Mouse (Mus musculus) thymus, postnatal 10 days (tissue): Measurements from ENCODE around the gene Ssr1.

ENCODE experiments used
- DNase-seq, 2 experiments: peaks; one replicate each; pipeline ENCODE4 v3.0.0; 2021; ENCODE audit warnings: low spot score in 2 of 2

The Ssr1 gene

GRCm38 (mm10) chr13:37993704-37994404, at the start of gene Ssr1:
TSS of gene Ssr1 (minus strand) at chr13:37994217.
- DNase-seq, result peak; percentile 92 to 95

- DNase-seq, result no peak
Observed at GRCm38 (mm10) chr13:38037811-38038210, 43.8 kb upstream of the Ssr1 start.

GRCm38 (mm10) chr13:38037044-38037687, 43.1 kb upstream of the Ssr1 start, which contains the start of gene Cage1:
TSS of gene Cage1 (minus strand) at chr13:38037069.
- peak; percentile 94 to 96 for DNase-seq

- DNase-seq, result peak; percentile 4 to 11
Observed at GRCm38 (mm10) chr13:38036343-38037043, 42.5 kb upstream of the Ssr1 start, which contains the start of gene Riok1. TSS of gene Riok1 (plus strand) at chr13:38036995.

DNA sequence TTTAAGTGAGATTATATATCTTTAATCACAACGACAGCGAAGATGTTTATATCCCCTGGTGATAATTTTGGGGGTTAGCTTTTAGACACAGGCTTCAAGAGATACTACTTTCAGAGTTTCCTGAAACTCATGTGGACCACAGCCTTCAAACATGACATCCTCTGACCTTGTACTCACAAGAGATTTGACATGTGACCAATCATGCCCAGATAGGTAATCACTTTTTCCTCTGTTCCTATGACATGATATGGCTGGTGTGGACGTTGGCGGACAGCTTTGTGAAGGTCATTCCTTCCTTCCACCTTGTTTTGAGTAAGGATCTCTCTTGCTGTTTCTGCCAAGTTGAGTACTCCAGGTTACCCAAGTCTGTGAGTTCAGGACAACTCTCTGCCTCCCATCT, 34.4 kb upstream of the Ssr1 start:
- no peak for DNase-seq

DNA sequence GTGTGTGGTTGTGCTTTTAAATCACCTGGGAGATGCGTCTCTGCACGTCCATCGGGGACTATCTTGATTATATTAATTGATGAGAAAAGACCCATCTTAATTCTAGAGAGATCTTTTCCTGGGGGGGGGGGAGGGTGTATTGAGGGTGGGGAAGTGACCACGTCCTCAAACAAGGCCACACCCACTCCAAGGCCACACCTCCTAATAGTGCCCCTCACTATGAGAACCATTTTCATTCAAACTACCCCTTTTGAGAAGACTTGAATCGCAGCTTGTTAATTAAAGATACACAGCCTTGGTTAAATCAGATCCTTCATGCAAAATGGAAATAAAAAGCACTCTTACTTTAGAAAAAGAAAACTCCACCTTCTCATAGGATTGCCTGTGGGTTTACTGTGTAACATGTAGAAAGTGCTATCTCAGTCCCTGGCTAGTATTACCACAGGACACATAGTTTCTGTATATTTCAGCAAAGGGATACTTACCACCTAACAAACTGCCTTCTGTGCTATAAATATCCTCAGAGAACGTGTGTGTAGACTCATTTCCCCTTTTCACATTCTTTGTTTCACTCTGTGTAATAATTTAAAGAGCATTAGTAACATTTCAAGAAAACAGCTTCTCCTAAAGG, 33.7 kb upstream of the Ssr1 start:
- no peak for DNase-seq

DNA sequence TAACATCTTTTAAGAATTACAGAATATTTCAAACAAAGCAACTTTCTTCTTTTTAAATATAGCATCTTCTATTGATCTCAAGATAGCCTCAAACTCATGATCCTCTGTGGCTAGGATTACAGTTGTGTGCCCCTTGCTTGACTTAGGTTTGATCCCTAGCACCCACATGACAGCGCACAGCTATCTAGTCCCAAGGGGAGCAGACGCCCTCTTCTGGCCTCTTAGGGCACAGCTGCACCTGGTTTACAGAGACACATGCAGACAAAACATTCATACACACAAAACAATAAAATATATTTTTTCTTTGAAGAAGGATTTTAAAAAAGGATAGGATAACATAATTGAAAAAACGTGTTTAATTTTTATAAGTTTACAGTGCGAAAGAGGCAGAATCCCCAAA, 31.9 kb upstream of the Ssr1 start:
- peak in 1 of 2 experiments; percentile 12 for DNase-seq

GRCm38 (mm10) chr13:38018791-38019190, 24.8 kb upstream of the Ssr1 start:
- DNase-seq, result no peak

DNA sequence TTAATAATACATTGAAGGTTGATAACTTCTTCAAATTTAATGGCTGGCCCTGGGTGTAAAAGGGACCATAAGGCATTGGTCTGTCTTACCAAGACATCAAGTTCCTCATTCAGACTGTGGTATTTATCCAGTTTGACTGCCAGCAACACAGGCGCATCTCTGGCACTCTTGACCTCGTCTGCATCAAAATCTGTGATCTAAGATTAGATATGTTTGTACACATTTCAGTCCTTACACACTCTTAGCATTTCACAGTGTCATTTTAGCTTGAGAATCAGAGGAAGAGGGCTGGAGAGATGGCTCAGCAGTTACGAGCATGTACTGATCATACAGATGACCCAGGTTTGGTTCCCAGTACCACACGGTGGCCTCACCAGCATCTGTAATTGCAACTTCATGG, 21.6 kb upstream of the Ssr1 start:
- no peak for DNase-seq

DNA sequence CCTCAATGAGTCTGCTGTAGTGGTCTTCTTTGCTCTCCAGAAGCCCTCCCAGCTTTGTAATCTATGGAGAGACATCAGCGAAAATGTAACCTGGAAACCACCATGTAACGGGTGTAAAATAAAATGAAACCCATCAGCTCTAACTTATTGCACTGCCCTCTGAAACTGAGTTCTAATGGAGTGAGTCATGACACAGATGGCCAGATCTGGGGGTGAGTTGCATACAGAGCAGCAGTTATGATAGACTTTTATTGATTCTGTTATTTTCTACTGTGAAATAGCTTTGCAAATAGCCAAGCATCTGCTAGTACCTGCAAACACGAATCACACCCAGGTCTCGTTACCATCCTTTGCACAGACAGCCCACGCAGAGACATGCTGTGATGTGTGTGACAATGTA, 18.4 kb upstream of the Ssr1 start:
- no peak for DNase-seq

- DNase-seq, result no peak
Observed at GRCm38 (mm10) chr13:38010444-38010910, 16.5 kb upstream of the Ssr1 start.

GRCm38 (mm10) chr13:38009721-38010408, 15.8 kb upstream of the Ssr1 start:
- no peak for DNase-seq

DNA sequence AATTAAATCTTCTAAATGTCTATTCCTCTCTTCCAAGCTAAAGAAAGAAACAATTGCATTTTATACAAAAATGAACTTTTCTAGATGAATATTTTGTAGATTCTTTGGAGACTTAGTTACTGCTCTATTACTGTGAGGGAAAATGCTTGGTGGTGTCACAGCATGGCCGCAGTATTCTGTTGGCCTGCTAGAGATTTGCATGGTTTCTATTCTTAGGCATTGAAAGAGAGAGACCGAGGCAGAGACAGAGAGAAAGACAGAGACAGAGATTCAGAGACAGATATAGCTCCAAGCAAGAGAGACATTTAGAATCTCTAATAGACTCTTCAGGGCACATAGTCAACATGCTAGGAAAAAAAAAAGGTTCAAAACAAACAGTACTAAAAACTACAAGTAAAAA, 14.0 kb upstream of the Ssr1 start:
- no peak for DNase-seq

DNA sequence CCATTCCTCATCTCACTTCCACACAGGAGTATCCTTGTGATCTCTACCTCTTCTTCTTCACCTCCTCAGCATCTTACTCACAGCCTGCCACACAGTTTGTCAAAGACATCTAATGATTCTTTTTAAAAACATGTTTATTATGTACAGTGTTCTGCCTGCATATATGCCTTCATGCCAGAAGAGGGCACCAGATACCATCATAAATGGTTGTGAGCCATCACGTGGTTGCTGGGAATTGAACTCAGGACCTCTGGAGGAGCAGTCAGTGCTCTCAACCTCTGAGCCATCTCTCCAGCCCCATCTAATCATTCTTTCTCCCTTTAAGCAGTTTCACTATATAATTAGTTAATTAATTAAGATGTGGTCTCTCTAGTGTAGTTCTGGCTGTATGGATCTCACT, 8.4 kb upstream of the Ssr1 start:
- DNase-seq, result no peak

- DNase-seq, result no peak
Observed at GRCm38 (mm10) chr13:37999713-38000112, 5.7 kb upstream of the Ssr1 start.

DNA sequence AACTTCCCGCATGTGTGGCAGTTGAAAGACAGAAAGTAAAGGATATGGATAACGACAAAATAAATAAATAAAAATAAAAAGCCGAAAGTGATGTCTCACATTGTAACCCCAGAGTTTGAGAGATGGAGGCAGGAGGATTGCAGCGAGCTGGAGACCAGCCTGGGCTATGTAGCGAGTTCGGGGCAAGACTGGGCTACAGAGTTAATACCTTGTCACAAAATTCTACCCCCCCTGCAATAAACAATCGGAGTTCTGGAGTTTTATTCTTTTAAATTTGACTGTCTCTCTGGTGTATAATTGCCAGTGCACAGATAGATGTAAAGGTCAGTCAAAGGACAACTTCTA, 360 bp upstream of the Ssr1 start:
- DNase-seq, result no peak

DNA sequence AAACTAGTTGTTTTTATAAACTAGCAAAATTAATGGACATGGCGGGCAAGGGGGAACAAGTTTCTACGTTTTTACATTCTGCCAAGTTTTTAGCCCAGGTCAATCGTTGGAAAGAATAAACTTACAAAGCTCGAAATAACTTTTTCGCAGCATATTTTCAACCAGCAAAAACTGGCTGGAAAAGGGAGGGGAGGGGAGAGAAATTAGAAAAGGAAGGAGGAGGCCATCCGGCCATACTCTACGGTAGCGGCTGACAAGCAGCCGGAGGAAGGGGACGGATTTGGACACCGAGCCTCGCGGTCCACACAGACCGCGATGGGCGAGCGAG, 677 bp downstream of the Ssr1 start:
- DNase-seq, result no peak

GRCm38 (mm10) chr13:37992638-37993371, 1.2 kb downstream of the Ssr1 start:
- no peak for DNase-seq

DNA sequence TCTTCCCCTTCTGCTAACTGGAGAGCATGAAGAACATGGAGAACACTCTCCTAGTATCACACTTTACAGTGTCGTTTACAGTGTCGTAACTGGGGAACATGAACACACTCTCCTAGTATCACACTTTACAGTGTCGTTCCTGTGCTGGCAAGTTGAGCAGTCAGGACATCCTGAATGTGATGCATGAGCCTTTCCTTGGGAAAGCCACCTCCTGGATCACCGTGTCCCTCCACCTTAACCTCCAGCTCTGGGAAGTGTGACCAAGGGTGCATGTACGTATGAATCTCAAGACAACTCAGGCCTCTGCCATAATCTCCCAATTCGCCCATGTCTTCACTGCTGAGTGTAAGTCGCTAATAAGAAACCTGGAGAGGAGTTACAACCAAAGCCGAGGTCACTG, 4.3 kb downstream of the Ssr1 start:
- no peak for DNase-seq

GRCm38 (mm10) chr13:37986166-37986565, 7.9 kb downstream of the Ssr1 start:
- no peak for DNase-seq

DNA sequence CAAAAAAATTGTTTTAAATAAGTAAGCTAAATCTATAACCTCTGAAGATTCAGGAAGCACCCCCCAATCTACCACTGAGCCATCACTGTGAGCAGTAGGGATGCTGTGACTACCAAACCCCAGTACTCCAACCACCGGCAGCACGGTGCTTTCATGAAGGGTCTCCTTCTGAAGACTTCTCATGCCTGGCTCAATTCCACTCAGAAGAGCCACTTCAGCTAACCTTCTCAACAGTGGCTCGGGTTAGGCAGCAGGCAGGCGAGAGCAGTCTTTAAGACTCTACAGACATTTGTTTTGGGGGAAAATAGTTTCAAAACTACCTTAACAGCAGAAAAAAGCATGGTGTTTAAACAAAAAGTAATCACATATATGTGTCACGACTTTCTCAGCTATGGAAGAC, 13.0 kb downstream of the Ssr1 start:
- DNase-seq, result no peak
